Mouse (Mus musculus) c-Kit-negative CD71-positive TER-119-positive erythroid progenitor cells, embryonic 14.5 days (primary cell): ENCODE results near the gene Maml2.

Source experiments
- DNase-seq: peaks from one replicate; pipeline ENCODE4 v3.0.0-alpha.2; 2013; ENCODE audit warnings: low read depth, low spot score

Maml2 gene

DNA sequence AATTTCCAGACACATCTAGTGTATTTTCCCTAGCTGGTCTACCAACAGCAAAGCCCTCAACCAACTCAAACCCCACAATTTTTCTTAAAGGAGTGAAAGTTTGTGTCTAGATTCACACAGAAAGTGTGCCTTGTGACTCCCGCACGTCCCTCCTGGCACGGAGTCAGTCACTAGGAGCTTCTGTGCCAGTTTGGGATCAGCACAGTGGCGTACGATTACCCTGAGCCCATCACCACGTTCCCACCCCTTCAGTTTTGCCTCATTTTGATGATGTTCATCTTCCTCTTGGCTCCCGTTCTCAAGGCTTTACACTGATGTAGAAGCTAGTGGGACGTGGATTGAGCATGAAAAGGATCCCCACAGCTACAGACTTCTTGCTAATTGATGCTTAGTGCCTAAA, 314.6 kb downstream of the Maml2 start:
- DNase-seq: no peak

DNA sequence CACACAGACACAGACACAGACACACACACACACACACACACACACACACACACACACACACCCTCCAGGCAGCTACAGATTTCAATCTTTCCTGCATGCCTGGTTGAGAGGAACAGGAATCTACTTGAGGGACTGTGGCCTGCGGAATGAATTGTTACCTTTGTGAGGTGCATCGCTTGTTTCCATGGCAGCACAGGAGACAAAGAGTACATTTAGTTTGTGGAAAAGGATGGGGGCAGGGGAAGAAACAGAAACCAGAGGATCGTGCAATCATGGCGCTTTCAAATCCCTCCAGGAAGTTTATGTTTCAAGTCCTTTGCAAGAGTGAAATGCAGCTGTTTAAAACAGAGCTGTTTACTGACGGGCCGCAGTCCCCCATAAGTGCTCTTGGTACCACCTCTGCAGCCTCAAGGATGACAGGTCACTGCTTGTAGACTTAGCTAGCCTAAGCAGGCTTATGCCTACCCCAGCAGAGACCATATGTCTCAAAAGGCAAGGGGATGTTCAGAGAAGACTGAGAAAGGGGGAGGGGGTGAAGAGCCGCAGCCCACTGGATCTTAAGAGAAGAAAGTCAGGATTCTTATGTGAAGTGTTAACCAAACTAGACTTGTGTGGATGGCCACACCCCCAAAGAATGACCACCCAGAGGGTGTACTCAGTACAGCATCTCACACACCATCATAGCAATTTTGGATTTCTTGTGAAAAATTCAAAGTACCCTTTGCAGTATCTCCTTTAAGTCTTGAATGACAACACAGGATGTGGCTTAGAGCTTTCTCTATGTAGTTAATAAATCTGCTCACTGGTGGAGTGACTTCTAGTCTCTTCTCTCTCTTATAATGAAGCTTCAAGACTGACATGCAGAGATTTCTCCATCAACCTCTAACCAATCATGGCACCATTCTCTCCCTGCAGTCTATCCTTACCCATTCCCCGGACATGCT, 315.8 kb downstream of the Maml2 start:
- DNase-seq: no peak

DNA sequence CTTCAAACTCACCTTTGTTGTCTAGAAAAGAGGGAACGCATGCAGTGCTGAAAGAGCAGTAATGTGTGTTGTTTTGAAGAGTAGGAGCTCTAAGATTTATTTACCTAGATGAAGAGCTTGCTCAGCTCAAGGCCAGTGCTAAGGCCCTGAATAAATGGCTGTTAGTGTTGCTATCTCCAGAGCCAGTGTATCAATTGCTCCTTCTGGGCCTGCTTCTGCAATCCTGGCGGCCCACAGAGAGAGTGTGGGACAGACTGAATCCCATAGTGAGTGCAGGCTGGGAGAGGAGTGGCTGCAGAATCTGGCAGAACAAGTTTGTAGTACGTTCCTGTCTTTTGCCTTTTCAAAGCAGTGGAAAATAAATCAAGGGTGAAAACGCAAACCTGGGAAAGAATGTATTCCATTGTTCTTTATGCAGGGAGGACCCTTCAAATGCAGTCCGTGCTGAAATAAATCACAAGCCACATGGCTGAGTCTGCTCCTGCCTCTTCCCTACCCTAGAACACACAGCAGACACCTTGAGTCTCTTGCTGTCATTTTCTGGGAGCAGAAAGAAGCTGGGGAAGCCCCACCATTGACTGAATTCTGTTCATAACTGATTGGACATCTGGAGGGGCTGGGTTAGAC, 318.7 kb downstream of the Maml2 start:
- DNase-seq: no peak

DNA sequence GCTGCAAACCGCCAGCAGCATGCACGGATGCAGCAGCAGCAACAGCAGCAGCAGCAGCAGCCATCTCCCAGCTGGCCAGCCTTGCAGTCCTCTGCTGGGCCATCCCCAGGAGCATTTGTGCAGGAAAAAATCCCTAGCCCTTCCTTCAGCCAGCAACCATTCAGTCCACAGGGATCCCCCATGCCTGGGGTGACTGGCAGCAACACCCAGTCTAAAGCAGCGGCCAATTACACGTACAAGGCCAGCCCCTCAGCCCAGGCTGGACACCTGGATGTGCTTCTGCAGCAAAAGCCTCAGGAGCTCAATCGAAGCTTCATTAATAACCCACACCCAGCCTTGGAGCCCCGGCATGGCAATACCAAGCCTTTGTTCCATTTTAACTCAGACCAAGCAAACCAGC, 323.0 kb downstream of the Maml2 start:
- no peak for DNase-seq

DNA sequence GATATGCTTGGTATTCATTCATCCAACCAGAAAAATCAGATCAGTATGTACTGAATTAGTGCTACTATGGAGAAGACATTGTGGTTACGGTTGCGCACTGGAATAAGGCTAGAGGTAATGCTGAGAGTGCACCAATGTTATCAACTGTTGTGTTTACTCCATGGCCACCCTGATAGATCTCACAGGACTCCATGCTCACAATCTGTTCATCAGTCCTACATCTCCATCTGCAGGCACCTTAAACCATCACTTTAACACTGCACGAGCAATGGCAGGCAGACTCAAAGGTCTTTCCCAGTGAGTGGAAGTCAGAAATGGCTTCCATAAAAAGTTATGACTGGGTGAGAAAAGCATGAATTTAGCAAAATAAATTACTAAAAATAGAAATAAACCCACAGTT, 324.2 kb downstream of the Maml2 start:
- no peak for DNase-seq

DNA sequence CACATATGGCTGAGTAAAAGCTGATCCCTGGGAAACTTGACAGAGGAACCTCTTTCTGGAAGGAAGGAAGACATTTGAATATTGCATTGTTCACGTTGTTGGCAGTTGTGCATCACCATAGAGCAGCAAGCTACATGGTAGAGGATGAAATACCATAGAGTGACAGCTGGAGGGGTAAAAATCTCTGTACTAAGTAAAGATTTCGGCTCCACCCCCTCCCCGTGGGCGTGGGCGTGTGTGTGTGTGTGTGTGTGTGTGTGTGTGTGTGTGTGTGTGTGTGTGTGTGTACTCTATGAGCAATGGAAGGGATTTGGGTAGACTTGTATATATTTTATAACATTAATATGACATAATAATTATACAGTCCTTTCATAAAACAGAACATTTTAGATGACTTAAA, 324.7 kb downstream of the Maml2 start:
- DNase-seq: no peak

DNA sequence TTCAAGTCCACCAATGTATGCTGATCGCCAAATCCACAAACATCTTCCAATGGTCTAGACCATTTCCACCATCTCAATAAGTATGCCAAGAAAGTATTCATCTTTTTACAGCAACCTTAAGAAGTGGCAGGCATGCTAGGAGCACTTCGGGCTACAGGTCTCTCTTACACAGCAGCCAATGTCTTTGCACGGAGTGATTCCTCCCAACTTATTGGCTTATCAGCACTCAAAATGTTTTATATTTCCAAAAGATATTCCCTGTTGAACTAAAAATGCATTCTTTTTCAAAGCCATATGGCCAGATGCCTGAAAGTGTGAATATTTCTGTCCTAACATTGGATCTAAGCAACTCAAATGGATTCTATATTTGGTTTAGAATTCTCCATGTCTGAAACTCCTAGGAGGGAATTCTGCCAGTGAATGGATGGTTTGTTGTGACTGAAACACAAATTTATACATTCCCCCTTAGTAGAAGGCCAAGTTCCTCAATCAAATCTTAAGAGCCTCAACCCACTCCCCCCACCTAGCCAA, 326.2 kb downstream of the Maml2 start:
- DNase-seq: no peak

DNA sequence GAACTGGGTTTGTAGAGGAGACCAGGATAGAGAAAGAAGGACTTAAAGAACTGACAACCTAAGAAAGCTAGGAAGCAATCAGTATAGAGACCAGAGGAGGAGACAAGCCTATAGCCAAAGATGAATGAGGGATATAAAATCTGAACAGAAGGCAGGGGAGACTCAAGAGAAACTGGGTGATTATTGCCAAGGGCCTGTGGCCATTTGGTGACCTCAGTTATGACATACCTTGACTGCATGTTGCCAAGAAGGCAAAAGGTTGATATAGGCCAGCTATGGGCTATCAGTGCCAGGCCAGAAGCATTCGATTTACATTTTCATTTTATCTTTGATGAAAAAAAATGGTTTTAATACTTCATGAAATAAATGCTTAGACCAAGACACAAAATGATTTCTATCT, 327.0 kb downstream of the Maml2 start:
- no peak for DNase-seq

DNA sequence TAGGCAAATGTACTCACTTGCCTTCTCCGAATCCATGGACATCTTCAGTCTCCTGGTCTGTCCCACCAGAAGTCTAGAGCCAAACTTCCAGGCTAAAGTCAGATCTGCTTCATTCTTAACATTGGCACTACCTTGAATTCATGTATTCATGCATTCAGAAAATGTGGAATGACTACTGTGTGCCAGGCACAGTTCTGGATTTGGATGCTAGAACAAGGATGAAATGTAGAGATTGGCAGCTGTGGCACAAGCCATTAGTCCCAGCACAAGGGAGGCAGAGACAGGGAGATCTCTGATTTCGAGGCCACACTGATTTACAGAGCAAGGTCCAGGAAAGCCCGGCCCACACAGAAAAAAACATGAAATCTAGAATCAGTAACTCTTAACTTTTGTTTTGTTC, 327.5 kb downstream of the Maml2 start:
- DNase-seq: no peak

DNA sequence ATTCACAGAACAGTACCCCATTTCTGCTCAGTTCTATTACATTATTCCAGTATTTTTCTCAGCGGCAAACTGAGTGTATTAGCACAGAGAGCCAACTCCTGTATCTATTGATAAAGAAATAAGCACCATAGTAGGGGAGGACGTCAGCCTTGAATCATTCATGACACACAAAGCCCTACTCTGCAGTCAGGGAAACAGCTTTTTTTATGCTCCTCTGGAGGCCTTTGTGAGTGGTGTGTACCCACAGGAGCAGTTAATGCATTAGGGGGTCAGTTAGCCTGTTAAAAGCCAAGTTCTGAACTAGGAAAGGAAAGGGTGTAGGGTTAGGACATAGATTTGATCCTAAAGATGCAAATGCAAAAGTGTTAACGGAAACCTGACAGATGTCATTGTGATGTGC, 328.7 kb downstream of the Maml2 start:
- no peak for DNase-seq

DNA sequence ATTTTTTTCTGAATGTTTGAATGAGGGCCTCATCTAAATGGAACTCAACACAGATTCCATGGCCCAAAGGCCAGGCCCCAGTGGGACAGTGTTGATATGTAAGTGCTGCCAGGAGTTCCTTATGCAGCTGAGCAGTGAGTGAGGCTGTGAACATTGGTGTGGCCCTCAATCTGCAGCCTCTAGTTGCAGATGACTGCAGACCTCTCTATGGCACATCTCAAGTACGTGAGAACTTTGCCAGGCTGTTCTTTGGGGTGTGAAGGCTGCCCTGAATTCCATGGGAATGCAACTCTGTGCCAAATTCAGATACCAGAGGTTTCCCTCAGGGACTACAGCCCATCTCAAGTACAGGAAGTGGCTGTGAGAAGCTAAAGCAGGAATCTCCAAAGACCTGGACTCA, 335.6 kb downstream of the Maml2 start:
- DNase-seq: no peak

DNA sequence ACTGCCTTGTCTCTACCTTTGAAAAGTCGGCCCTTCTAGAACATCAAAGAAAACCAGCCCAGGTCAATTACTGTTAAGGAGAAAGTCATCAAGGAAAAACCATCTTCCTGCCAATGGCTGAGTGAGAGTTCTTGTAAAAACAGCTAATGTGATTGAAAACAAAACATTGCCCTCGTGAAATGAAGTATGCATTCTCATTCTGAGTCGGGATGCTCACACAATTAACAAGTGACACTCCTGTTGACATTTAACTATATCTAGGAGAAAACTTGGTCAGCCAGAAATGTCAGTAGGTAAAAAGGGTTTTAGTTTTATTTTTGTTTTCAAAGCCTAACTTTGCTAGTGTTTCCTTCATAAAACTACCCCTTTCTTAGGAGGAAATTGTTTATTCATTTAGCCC, 341.9 kb downstream of the Maml2 start:
- DNase-seq: no peak

DNA sequence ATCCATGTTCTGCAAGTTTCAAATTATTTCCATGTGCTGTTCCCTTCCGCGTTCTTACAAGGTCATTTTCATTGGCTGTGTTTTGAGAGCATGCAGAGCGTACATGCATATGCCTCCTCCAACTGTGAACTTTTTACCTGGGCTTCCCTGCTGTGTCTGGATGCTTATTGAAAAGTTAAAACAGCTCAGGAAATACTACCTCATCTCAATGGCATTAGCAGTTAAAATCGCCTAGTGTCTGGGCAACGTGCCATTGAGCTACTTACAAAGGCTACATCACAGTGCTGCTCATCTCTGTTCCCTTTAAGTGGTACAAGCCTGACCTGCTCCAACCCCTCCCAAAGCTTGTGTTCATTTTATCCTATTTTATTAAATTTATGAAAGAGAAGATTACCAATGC, 347.4 kb downstream of the Maml2 start:
- no peak for DNase-seq

DNA sequence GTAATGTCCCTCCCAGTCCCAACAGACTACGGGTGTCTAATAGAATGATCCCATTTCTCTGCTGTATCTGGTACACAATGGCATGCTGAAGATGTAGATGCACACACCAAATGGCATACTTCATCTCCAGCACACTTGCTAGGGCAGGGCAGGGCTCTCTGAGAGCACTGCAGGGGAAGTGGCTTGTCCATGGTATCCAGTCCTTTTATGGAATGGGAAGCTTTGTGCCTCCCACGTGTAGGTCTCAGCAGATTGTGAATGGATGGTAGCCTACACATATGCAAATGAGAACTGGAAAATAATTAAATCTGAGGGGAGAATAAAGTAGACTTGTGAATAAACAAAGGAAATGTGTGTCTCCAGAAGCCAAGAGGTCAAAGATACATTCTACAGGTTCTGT, 353.3 kb downstream of the Maml2 start:
- DNase-seq: no peak

DNA sequence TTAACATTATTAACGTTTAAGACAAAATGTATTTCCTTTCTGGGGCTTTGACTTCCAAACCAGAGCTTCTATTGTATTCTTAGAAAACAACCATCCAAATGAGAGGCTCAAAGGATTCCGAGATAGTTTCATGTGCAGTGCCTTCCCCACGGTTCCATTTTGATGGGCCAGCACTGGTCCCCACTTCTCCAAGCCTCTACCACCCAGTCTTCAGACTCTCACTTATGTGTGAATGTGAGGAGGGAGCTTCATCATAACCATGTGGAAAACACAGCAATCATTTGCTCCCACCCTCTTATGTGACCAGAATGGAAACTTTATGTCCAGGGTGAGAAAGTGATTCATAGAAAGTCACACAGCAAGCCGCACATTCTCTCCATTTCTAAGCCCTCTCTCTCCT, 354.1 kb downstream of the Maml2 start:
- no peak for DNase-seq

DNA sequence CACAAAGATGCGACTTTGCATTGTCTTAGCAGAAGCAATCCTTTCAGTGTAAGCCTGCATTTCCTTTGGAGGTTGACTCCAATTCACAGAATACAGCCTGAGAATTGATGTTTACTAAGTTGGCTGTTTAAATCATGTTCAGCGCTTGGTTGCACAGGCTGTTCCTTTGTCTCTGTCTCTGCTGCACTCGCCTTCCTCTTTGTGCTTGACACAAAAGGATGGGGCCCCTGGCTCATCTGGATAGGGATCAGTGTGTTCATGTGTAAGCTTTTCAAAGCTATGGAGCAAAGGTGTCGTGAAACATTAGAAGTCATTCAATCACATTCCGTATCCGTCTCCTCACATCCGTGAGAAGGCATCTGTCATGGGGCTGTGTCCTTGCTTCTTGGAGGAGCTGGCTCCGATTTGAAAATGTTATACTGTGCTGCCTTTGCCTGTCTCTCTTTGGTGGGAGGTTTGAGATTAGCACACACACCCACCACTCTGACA, 354.7 kb downstream of the Maml2 start:
- DNase-seq: no peak

DNA sequence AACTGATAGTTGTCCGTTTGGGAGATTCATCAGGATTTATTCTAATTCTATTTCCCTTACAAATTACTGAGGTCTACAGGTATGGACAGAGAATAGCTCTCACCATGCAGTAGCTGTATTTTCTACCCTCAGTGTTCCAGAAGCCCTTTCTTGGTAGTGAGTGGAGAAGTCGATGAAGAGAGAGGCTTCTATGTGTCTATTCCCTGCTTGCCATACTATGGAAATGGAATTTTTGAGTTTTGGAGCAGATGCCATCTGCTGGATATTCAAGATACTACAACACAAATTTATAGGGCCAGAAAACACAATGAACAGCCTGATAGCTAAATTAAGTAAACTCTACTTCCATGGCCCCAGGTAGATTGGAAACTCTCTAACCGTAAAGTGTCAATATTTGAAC, 355.2 kb downstream of the Maml2 start:
- DNase-seq: no peak

DNA sequence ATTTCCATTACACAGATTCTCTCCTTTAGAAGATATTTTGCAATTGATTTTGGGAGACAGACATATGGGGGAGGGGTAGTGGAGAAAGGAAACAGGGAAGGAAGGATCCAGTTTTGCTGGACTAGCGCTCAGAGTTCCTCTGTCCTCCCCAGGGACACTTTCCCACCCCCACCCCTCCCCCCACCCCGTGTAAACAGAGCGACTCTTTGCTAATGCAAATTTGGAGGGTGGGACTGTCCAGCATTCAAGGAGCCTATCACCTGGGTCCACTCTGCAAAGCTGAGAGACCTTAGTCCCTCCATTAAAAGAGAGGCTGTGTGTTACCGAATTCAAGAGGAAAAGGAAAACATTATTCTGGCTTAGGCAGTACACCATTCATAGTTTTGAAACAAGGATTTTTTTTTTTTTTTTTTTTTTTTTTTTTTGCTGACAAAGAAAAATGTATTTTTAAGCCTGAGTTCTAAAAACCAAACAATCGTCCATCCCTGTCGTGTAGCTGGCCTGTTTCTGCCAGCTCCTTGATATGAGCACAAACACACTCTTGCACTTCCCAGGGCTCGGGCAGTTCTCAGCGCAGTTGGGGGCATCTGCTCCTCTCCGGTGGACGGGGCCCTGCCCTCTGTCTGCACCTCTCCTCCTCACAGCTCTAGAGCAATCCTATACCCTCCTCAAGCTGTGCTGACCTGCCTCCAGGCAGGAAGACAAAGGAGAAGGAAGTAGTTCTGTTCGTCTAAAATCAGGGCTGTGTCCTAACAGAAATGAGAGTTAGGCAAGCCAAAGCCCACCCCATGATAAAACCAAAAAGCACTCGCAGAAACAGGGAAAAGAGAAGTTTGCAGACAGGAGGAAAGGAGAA, 364.2 kb downstream of the Maml2 start:
- DNase-seq: no peak

DNA sequence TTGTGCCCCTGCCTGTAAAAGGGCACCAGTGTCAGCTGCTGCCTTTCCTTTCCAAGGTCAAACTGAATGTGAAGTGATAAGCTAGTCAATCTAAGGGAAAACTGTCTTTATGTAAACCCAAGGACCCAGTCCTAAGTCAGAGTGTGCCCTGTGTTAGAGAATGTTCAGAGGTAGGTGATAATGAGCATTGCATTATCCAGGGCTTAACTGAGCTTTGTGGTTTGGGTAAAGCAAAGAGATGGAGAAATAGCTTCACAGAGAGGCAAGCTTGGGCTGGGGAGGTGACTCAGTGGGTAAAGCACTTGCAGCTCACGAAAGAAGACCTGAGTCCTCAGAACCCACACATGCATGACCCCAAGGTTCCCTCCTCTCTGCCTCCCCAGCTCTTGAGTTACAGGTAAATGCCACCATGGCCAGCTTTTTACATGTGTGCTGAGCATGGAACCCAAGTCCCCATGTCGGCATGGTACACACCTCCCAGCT, 367.8 kb downstream of the Maml2 start:
- no peak for DNase-seq

DNA sequence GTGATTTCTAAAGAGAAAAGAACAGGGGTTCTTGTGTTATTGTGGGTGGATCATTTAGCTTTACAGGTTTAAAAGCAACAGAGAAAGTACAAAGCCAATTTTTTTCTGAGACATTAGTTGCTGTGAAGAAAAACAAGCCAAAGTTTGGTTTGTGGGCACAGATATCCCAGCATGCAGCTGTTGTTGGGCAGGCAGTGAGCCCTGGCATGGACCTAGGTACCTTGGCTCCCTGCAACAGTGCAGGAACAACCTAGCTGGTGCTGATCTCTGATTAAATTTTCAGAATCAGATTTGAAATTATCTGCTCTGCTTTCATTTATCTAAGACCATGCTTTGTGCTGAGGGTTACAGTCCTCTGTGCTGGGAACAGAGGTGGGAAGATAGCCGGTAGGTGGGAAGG, 370.2 kb downstream of the Maml2 start:
- DNase-seq: no peak

DNA sequence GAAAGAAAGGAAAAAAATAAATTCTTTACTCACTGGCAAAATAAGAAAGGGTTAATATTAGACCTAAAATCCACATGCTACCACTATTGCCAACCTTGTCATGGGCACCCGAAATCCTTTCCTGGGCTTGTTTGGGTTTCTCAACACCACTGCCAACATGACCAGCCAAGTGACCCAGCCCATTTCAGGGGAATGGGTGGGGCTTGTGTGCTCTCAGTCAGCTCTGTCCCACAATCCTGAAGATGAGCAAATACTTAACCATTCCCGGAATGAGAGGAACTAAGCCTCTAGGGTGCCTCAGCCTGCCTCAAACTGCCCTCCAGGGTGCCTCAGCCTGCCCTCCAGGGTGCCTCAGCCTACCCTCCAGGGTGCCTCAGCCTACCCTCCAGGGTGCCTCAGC, 371.0 kb downstream of the Maml2 start:
- no peak for DNase-seq
